Mouse (Mus musculus) liver, embryonic 12.5 days (tissue): Measurements from ENCODE around the gene Mrpl49. TPM values are rescaled to one million over a fixed set of nuclear protein-coding genes. Genes with fewer than 3 reads are reported as not detected.

Experiments used
- ATAC-seq: fragments of 200-750 bp; cut with Nextera tagmentation; 2 replicates; pipeline ENCODE4 v1.8.0; 2017; ENCODE audit warnings: moderate number of reproducible peaks, mild to moderate bottlenecking, moderate library complexity
- H3K27ac ChIP-seq: fragments of 300-500 bp; sonication (generic); 2 replicates; pipeline ENCODE4 v1.5.1; 2016; ENCODE audit warnings: mild to moderate bottlenecking
- H3K27me3 ChIP-seq: fragments of 300-500 bp; sonication (generic); replicated peaks from 2 replicates; pipeline ENCODE4 v1.6.1; 2016; ENCODE audit warnings: mild to moderate bottlenecking, moderate library complexity
- H3K36me3 ChIP-seq: fragments of 300-500 bp; sonication (generic); 2 replicates; pipeline ENCODE4 v1.6.1; 2016; ENCODE audit warnings: mild to moderate bottlenecking, moderate library complexity
- H3K4me1 ChIP-seq: fragments of 300-500 bp; sonication (generic); 2 replicates; pipeline ENCODE4 v1.6.1; 2016
- H3K4me2 ChIP-seq: fragments of 300-500 bp; sonication (generic); 2 replicates; pipeline ENCODE4 v1.6.1; 2016; ENCODE audit warnings: mild to moderate bottlenecking, moderate library complexity
- H3K4me3 ChIP-seq: fragments of 300-500 bp; sonication (generic); 2 replicates; pipeline ENCODE4 v1.5.1; 2016; ENCODE audit warnings: mild to moderate bottlenecking, moderate library complexity
- H3K9ac ChIP-seq: fragments of 300-500 bp; sonication (generic); 2 replicates; pipeline ENCODE4 v1.6.1; 2016; ENCODE audit warnings: mild to moderate bottlenecking, moderate library complexity
- H3K9me3 ChIP-seq: fragments of 300-500 bp; sonication (generic); replicated peaks from 2 replicates; pipeline ENCODE4 v1.6.1; 2016; ENCODE audit warnings: mild to moderate bottlenecking, moderate library complexity
- WGBS: fragments of 180-500 bp; shearing (Covaris S2); methylation state at CpG from one replicate; pipeline ENCODE4 v1.1.7; 2016; ENCODE audit not compliant: insufficient replicate concordance; 5-methylcytosine and 5-hydroxymethylcytosine counted together
- polyA plus RNA-seq: library from polyadenylated mRNA; unstranded; fragments of >200 nt; fragmentation: Nextera tagmentation; extraction: Ambion mirVana; gene quantifications from 2 replicates; pipeline ENCODE4 v1.2.1, GENCODE M21; 2016

Gene Mrpl49
- 58.0 and 62.7 TPM in 2 replicates for polyA plus RNA-seq

- under 1% methylated on average over 63 of the region's 63 CpGs for WGBS
- Histone ChIP-seq H3K9me3 (no peaks in the 10 kb centered on the region), H3K4me3 (peak within 1 kb of the TSS; percentile 95), H3K36me3 (peaks cover 64% of the 10 kb centered on the region), H3K4me2 (peak within 1 kb of the TSS; percentile 86), H3K9ac (peak within 1 kb of the TSS; percentile 94), H3K27ac (peak within 1 kb of the TSS; percentile 86), H3K4me1 (peaks cover 61% of the 10 kb centered on the region), H3K27me3 (no peaks in the 10 kb centered on the region)
- ATAC-seq = peak; percentile 82
Measured at GRCm38 (mm10) chr19:6057313-6058096, at the start of gene Mrpl49, which contains the start of gene Fau. Gene Mrpl49, minus strand, starts transcription at chr19:6057785. Gene Fau, plus strand, starts transcription at chr19:6057844.

GRCm38 (mm10) chr19:6105586-6105985 is 48.0 kb upstream of the Mrpl49 start, which contains the start of gene Naaladl1:
Gene Naaladl1, plus strand, starts transcription at chr19:6105782.
- no peak for ATAC-seq
- Histone ChIP-seq H3K4me1 (peaks cover 43% of the 10 kb centered on the region), H3K36me3 (no peaks in the 10 kb centered on the region), H3K4me2 (no peak within 1 kb of the TSS; the same call in 1 of the 2 replicates), H3K4me3 (no peak within 1 kb of the TSS), H3K9ac (no peak within 1 kb of the TSS), H3K9me3 (no peaks in the 10 kb centered on the region), H3K27me3 (no peaks in the 10 kb centered on the region), H3K27ac (0 out of 2 replicates have a peak within 1 kb of the TSS, but pooled peaks have one; percentile 8)
- 87% methylated on average over 7 of the region's 7 CpGs for WGBS

GRCm38 (mm10) chr19:6104476-6104875 is 46.9 kb upstream of the Mrpl49 start:
- 28% methylated on average over 4 of the region's 4 CpGs for WGBS
- no peak overlapping the region for H3K4me2 ChIP-seq
- H3K9ac ChIP-seq = no peak overlapping the region
- H3K4me1 ChIP-seq = peaks cover 51% of the 10 kb centered on the region
- H3K4me3 ChIP-seq = no peak overlapping the region
- no peaks in the 10 kb centered on the region for H3K9me3 ChIP-seq
- no peaks in the 10 kb centered on the region for H3K27me3 ChIP-seq
- 0 out of 2 replicates have a peak overlapping the region, but pooled peaks have one; percentile 8 for H3K27ac ChIP-seq
- H3K36me3 ChIP-seq = peaks cover 8% of the 10 kb centered on the region; the same call in 1 of the 2 replicates
- ATAC-seq = no peak

- peaks cover 28% of the 10 kb centered on the region for H3K36me3 ChIP-seq
- no peak overlapping the region for H3K4me3 ChIP-seq
- no peak overlapping the region for H3K4me2 ChIP-seq
- peak overlapping the region; percentile 52 for H3K27ac ChIP-seq
- H3K9ac ChIP-seq = no peak overlapping the region
- ATAC-seq = peak; percentile 87
- WGBS = 68% methylated on average over 6 of the region's 6 CpGs
- peaks cover 53% of the 10 kb centered on the region for H3K4me1 ChIP-seq
- no peaks in the 10 kb centered on the region for H3K9me3 ChIP-seq
- H3K27me3 ChIP-seq = no peaks in the 10 kb centered on the region
Measured at GRCm38 (mm10) chr19:6102169-6102853, 44.7 kb upstream of the Mrpl49 start.

GRCm38 (mm10) chr19:6101186-6101585 is 43.6 kb upstream of the Mrpl49 start:
- WGBS = 76% methylated on average over 6 of the region's 6 CpGs
- Histone ChIP-seq H3K36me3 (peaks cover 34% of the 10 kb centered on the region), H3K9ac (no peak overlapping the region), H3K27me3 (no peaks in the 10 kb centered on the region), H3K4me1 (peaks cover 50% of the 10 kb centered on the region), H3K27ac (no peak overlapping the region), H3K9me3 (no peaks in the 10 kb centered on the region), H3K4me2 (no peak overlapping the region), H3K4me3 (no peak overlapping the region)
- no peak for ATAC-seq

- ATAC-seq = no peak
Measured at GRCm38 (mm10) chr19:6097847-6098246, 40.3 kb upstream of the Mrpl49 start.

GRCm38 (mm10) chr19:6094119-6094518 is 36.5 kb upstream of the Mrpl49 start, which contains the start of gene AC131692.1:
Gene AC131692.1, plus strand, starts transcription at chr19:6094419.
- Histone ChIP-seq H3K27me3 (no peaks in the 10 kb centered on the region), H3K9me3 (no peaks in the 10 kb centered on the region), H3K36me3 (peaks cover 93% of the 10 kb centered on the region), H3K4me2 (no peak within 1 kb of the TSS), H3K4me1 (peaks cover 4% of the 10 kb centered on the region; the same call in 1 of the 2 replicates), H3K4me3 (no peak within 1 kb of the TSS), H3K27ac (no peak within 1 kb of the TSS), H3K9ac (no peak within 1 kb of the TSS)
- WGBS = 82% methylated on average over 7 of the region's 7 CpGs
- ATAC-seq = no peak

More at GRCm38 (mm10) chr19:6097847-6098246, 40.3 kb upstream of the Mrpl49 start:
- Histone ChIP-seq H3K9ac (no peak overlapping the region), H3K4me1 (peaks cover 28% of the 10 kb centered on the region), H3K4me2 (no peak overlapping the region), H3K4me3 (no peak overlapping the region), H3K27me3 (no peaks in the 10 kb centered on the region), H3K27ac (no peak overlapping the region), H3K9me3 (no peaks in the 10 kb centered on the region), H3K36me3 (peaks cover 67% of the 10 kb centered on the region)
- WGBS = 58% methylated on average over 3 of the region's 3 CpGs

- H3K9ac ChIP-seq = no peak overlapping the region
- H3K4me1 ChIP-seq = peaks cover 23% of the 10 kb centered on the region
- H3K27me3 ChIP-seq = no peaks in the 10 kb centered on the region
- no peak overlapping the region for H3K4me3 ChIP-seq
- peaks cover 81% of the 10 kb centered on the region for H3K36me3 ChIP-seq
- H3K4me2 ChIP-seq = no peak overlapping the region
- H3K27ac ChIP-seq = no peak overlapping the region
- WGBS = 92% methylated on average over 13 of the region's 13 CpGs
- H3K9me3 ChIP-seq = no peaks in the 10 kb centered on the region
- no peak for ATAC-seq
Measured at GRCm38 (mm10) chr19:6088841-6089240, 31.3 kb upstream of the Mrpl49 start.

- Histone ChIP-seq H3K4me1 (peaks cover 34% of the 10 kb centered on the region), H3K36me3 (peaks cover 76% of the 10 kb centered on the region), H3K27ac (peak overlapping the region; percentile 91), H3K4me3 (peak overlapping the region; percentile 82), H3K9me3 (no peaks in the 10 kb centered on the region), H3K4me2 (peak overlapping the region; percentile 89), H3K27me3 (no peaks in the 10 kb centered on the region), H3K9ac (peak overlapping the region; percentile 86)
- ATAC-seq = peak; percentile 79
- WGBS = 0% methylated on average over 17 of the region's 17 CpGs
Measured at GRCm38 (mm10) chr19:6085417-6085879, 27.9 kb upstream of the Mrpl49 start.

GRCm38 (mm10) chr19:6084478-6085248 is 27.1 kb upstream of the Mrpl49 start, which contains the start of the genes Zfpl1 and Cdca5:
Gene Zfpl1, minus strand, starts transcription at chr19:6084956.
Gene Cdca5, plus strand, starts transcription at chr19:6084983.
- ATAC-seq = peak; percentile 86
- Histone ChIP-seq H3K27ac (peak within 1 kb of the TSS; percentile 91), H3K4me3 (peak within 1 kb of the TSS; percentile 82), H3K9ac (peak within 1 kb of the TSS; percentile 86), H3K4me1 (peaks cover 34% of the 10 kb centered on the region), H3K9me3 (no peaks in the 10 kb centered on the region), H3K27me3 (no peaks in the 10 kb centered on the region), H3K36me3 (peaks cover 76% of the 10 kb centered on the region), H3K4me2 (peak within 1 kb of the TSS; percentile 89)
- under 1% methylated on average over 58 of the region's 58 CpGs for WGBS

- no peaks in the 10 kb centered on the region for H3K9me3 ChIP-seq
- H3K9ac ChIP-seq = no peak within 1 kb of the TSS
- no peaks in the 10 kb centered on the region for H3K27me3 ChIP-seq
- 83% methylated on average over 9 of the region's 9 CpGs for WGBS
- ATAC-seq = no peak
- H3K4me2 ChIP-seq = no peak within 1 kb of the TSS
- no peak within 1 kb of the TSS for H3K4me3 ChIP-seq
- no peak within 1 kb of the TSS for H3K27ac ChIP-seq
- peaks cover 52% of the 10 kb centered on the region for H3K36me3 ChIP-seq
- H3K4me1 ChIP-seq = peaks cover 43% of the 10 kb centered on the region
Measured at GRCm38 (mm10) chr19:6082156-6082555, 24.6 kb upstream of the Mrpl49 start, which contains the start of gene Gm28374. Gene Gm28374, minus strand, starts transcription at chr19:6082256.
